Mouse (Mus musculus): ENCODE results near the gene Lrp4. TPM values are rescaled to one million over a fixed set of nuclear protein-coding genes. Genes with fewer than 3 reads are reported as not detected.

Gene Lrp4
- polyA plus RNA-seq (2016; fragmentation: Nextera tagmentation; extraction: Ambion mirVana): 7.0 and 7.1 TPM in 2 replicates

DNA sequence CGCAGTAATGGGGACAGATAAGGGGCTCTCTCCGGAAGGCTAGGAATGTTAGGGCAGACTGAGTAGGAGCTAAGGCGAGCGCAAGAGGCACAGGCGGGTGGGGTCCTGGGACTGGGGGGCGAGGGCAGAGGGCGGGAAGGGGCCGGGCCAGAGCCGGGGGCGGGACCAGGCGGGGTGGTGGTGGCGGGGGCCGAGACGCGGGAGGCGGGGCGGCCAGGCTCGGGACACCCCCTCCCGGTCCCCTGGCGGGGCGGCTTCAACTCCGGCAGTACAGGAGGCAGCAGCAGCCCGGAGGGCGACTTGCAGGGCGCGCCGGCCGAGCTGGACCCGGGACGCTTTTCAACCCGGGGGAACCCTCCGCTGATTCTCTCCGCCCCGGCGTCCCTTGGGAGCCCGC lies at the start of gene Lrp4:
TSS of gene Lrp4 (plus strand) at position 253 of the 397 bp plus-strand sequence.
- Histone ChIP-seq H3K4me1 (peaks cover 65% of the 10 kb centered on the region), H3K4me3 (peak within 1 kb of the TSS; percentile 89), H3K27me3 (ENCODE audit: low read depth, poor library complexity, severe bottlenecking) (no peaks in the 10 kb centered on the region), H3K27ac (replicated peaks) (peak within 1 kb of the TSS; percentile 89), H3K36me3 (peaks cover 7% of the 10 kb centered on the region), H3K9me3 (replicated peaks) (no peaks in the 10 kb centered on the region)
- WGBS: under 1% methylated on average over 32 of the region's 36 CpGs
- DNase-seq (ENCODE audit: low spot score): no peak

DNA sequence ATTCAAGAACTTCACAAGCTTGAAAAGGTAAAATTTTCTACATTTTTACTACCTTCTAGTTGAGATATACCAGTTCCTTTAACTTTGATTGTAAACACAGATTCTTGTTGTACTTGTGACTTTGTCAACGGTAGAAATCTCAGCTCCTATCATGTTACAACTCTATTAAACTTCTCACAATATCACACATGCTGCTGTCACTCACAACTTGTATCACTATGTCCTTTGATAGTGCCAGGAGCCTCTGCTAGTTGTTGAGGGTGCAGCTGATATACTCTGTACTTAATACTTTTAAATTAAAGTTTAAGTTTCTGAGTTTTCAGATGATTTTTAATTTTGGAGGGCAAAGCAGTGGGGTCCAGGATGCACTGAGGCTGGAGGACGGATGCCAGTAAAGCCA lies 49.3 kb upstream of the Lrp4 start:
- no peaks in the 10 kb centered on the region for H3K36me3 ChIP-seq
- no peak overlapping the region for H3K27ac ChIP-seq (replicated peaks)
- no peaks in the 10 kb centered on the region for H3K9me3 ChIP-seq (replicated peaks)
- H3K27me3 ChIP-seq (ENCODE audit: low read depth, poor library complexity, severe bottlenecking): no peaks in the 10 kb centered on the region
- DNase-seq (ENCODE audit: low spot score): no peak
- H3K4me3 ChIP-seq: no peak overlapping the region
- peaks cover 11% of the 10 kb centered on the region for H3K4me1 ChIP-seq
- WGBS: 88% methylated on average over 2 of the region's 2 CpGs

- H3K27me3 ChIP-seq (ENCODE audit: low read depth, poor library complexity, severe bottlenecking): no peaks in the 10 kb centered on the region
- H3K36me3 ChIP-seq: no peaks in the 10 kb centered on the region
- H3K9me3 ChIP-seq (replicated peaks): no peaks in the 10 kb centered on the region
- peaks cover 11% of the 10 kb centered on the region for H3K4me1 ChIP-seq
- WGBS: 89% methylated on average over 2 of the region's 2 CpGs
- H3K27ac ChIP-seq (replicated peaks): no peak overlapping the region
- no peak for DNase-seq (ENCODE audit: low spot score)
- H3K4me3 ChIP-seq: no peak overlapping the region
Measured at GRCm38 (mm10) chr2:91411473-91411872, 45.8 kb upstream of the Lrp4 start.

DNA sequence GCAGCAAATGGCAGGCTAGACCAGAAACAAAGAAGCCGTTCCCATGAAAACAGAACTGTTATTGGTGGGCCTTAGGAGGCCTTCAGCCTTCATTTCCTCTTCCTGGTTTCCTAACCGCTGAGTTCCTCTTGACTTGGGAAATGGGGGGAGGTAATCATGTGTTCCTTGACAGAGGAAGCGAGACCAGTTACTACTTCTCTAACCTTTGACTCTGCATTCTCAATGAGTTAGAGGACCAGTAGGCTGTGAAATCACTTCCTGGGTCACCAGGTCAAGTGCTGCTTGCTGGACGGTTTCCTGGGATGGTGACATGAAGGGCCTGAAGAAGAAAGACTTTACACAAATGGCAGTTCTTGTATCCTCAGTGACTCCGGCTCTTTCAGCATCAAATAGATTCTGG lies 45.0 kb upstream of the Lrp4 start:
- H3K27ac ChIP-seq (replicated peaks): 0 out of 2 replicates have a peak overlapping the region, but pooled peaks have one; percentile 9
- no peak for DNase-seq (ENCODE audit: low spot score)
- H3K27me3 ChIP-seq (ENCODE audit: low read depth, poor library complexity, severe bottlenecking): no peaks in the 10 kb centered on the region
- H3K9me3 ChIP-seq (replicated peaks): no peaks in the 10 kb centered on the region
- 62% methylated on average over 5 of the region's 5 CpGs for WGBS
- no peaks in the 10 kb centered on the region for H3K36me3 ChIP-seq
- no peak overlapping the region for H3K4me3 ChIP-seq
- H3K4me1 ChIP-seq: peaks cover 11% of the 10 kb centered on the region

DNA sequence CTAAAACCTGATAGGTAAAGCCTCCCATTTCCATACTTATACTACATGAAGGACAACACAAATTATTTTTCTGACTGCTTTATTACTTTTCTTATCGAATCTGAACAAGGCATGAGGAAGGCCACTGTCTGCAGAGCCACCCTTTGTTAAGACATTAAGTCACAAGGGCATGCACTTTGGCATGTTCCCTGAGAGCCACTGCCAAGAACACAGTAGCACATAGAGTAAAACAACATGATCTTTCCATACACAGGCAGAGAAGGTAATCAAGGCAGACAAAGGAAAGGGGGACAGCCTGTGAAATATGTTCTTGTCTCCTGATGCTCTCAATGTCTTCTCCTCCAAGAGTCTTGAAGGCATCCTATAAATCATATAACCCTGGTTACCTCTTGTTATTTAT lies 43.5 kb upstream of the Lrp4 start:
- H3K27ac ChIP-seq (replicated peaks): no peak overlapping the region
- WGBS: 88% methylated on average over 1 of the region's 1 CpGs
- H3K9me3 ChIP-seq (replicated peaks): no peaks in the 10 kb centered on the region
- H3K36me3 ChIP-seq: no peaks in the 10 kb centered on the region
- H3K4me1 ChIP-seq: peaks cover 11% of the 10 kb centered on the region
- no peak for DNase-seq (ENCODE audit: low spot score)
- no peak overlapping the region for H3K4me3 ChIP-seq
- H3K27me3 ChIP-seq (ENCODE audit: low read depth, poor library complexity, severe bottlenecking): no peaks in the 10 kb centered on the region

DNA sequence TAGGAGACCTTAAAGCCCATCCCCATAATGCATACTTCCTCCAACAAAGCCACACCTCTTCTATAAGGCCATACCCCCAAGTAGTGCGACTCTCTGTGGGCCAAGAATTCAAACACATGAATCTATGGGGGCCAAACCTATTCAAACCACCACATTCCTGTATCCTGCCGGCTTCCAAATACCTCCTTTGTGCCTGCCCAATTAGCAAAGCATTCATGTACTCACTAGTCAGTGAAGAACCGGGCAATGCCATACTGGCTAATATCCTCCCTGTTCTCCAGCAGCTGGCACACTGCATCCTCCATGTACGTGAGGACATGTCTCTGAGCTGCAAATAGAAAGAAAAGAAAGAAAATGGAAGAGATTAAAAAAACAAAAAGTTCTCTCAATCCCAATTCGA lies 35.7 kb upstream of the Lrp4 start:
- Histone ChIP-seq H3K4me3 (no peak overlapping the region), H3K4me1 (peaks cover 8% of the 10 kb centered on the region), H3K9me3 (replicated peaks) (no peaks in the 10 kb centered on the region), H3K27me3 (ENCODE audit: low read depth, poor library complexity, severe bottlenecking) (no peaks in the 10 kb centered on the region), H3K36me3 (peaks cover 27% of the 10 kb centered on the region), H3K27ac (replicated peaks) (no peak overlapping the region)
- 83% methylated on average over 5 of the region's 5 CpGs for WGBS
- no peak for DNase-seq (ENCODE audit: low spot score)

- Histone ChIP-seq H3K9me3 (replicated peaks) (no peaks in the 10 kb centered on the region), H3K27me3 (ENCODE audit: low read depth, poor library complexity, severe bottlenecking) (no peaks in the 10 kb centered on the region), H3K36me3 (peaks cover 27% of the 10 kb centered on the region), H3K27ac (replicated peaks) (no peak overlapping the region), H3K4me3 (no peak overlapping the region), H3K4me1 (peaks cover 16% of the 10 kb centered on the region)
- no peak for DNase-seq (ENCODE audit: low spot score)
- WGBS: 89% methylated on average over 7 of the region's 7 CpGs
Measured at GRCm38 (mm10) chr2:91424061-91424720, 33.1 kb upstream of the Lrp4 start.

GRCm38 (mm10) chr2:91426321-91426720 lies 31.0 kb upstream of the Lrp4 start:
- H3K9me3 ChIP-seq (replicated peaks): no peaks in the 10 kb centered on the region
- H3K27me3 ChIP-seq (ENCODE audit: low read depth, poor library complexity, severe bottlenecking): no peaks in the 10 kb centered on the region
- peaks cover 38% of the 10 kb centered on the region for H3K4me1 ChIP-seq
- no peak overlapping the region for H3K27ac ChIP-seq (replicated peaks)
- 90% methylated on average over 1 of the region's 1 CpGs for whole genome bisulfite sequencing
- H3K36me3 ChIP-seq: peaks cover 8% of the 10 kb centered on the region
- no peak for DNase-seq (ENCODE audit: low spot score)
- no peak overlapping the region for H3K4me3 ChIP-seq

DNA sequence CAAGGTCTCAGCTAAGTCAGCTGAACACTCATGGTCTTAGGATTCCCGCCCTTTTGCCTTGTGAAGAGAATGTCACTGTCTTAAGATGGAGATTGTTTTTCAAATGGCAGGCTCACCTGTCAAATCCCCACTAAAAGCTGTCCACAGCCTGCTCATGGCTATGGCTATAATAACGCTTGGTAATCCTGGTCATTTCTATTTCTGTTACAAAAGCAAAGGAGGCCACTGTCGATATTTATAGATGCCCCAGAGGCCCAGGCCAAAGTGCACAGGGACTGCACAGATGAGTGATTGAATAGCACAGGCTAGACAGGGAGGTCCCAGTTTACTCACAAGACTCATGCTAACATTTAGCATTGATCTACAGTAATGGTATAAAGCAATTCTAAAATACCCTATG lies 28.2 kb upstream of the Lrp4 start:
- H3K4me3 ChIP-seq: no peak overlapping the region
- no peaks in the 10 kb centered on the region for H3K9me3 ChIP-seq (replicated peaks)
- peak overlapping the region; percentile 67 for H3K27ac ChIP-seq (replicated peaks)
- no peaks in the 10 kb centered on the region for H3K27me3 ChIP-seq (ENCODE audit: low read depth, poor library complexity, severe bottlenecking)
- H3K36me3 ChIP-seq: no peaks in the 10 kb centered on the region
- 85% methylated on average over 3 of the region's 3 CpGs for WGBS
- H3K4me1 ChIP-seq: peaks cover 39% of the 10 kb centered on the region
- no peak for DNase-seq (ENCODE audit: low spot score)

GRCm38 (mm10) chr2:91429915-91430599 lies 27.3 kb upstream of the Lrp4 start:
- H3K27me3 ChIP-seq (ENCODE audit: low read depth, poor library complexity, severe bottlenecking): no peaks in the 10 kb centered on the region
- WGBS: 33% methylated on average over 9 of the region's 9 CpGs
- DNase-seq (ENCODE audit: low spot score): no peak
- peak overlapping the region; percentile 67 for H3K27ac ChIP-seq (replicated peaks)
- peaks cover 39% of the 10 kb centered on the region for H3K4me1 ChIP-seq
- peak overlapping the region; percentile 16; the same call in 1 of the 2 replicates for H3K4me3 ChIP-seq
- no peaks in the 10 kb centered on the region for H3K36me3 ChIP-seq
- H3K9me3 ChIP-seq (replicated peaks): no peaks in the 10 kb centered on the region

GRCm38 (mm10) chr2:91430600-91430919 lies 26.8 kb upstream of the Lrp4 start:
- Histone ChIP-seq H3K27ac (replicated peaks) (peak overlapping the region; percentile 67), H3K36me3 (no peaks in the 10 kb centered on the region), H3K27me3 (ENCODE audit: low read depth, poor library complexity, severe bottlenecking) (no peaks in the 10 kb centered on the region), H3K4me3 (peak overlapping the region; percentile 16; the same call in 1 of the 2 replicates), H3K9me3 (replicated peaks) (no peaks in the 10 kb centered on the region), H3K4me1 (peaks cover 39% of the 10 kb centered on the region)
- WGBS: 40% methylated on average over 6 of the region's 6 CpGs
- DNase-seq (ENCODE audit: low spot score): peak; percentile 44

DNA sequence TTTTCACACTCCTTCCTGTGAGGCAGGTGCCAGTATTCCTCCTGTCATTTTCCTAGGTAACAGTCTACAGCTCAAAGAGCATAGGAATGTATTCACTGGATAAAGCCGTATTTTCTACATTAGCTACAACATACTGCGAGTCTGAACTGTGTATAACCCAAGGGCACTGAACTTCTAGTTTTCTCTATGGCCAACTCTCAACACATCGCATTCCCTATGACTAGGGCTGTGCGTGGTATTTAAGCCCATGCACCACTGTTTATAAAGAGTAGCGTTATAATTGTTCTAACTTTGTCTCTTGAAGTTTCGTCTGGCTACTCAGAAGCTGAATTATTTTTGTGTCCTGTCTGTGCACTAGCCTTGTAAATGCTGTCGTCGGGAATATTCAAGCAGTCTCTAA lies 20.6 kb upstream of the Lrp4 start:
- no peak overlapping the region for H3K27ac ChIP-seq (replicated peaks)
- WGBS: 89% methylated on average over 8 of the region's 8 CpGs
- no peak for DNase-seq (ENCODE audit: low spot score)
- peaks cover 4% of the 10 kb centered on the region; the same call in 1 of the 2 replicates for H3K36me3 ChIP-seq
- H3K9me3 ChIP-seq (replicated peaks): no peaks in the 10 kb centered on the region
- peaks cover 10% of the 10 kb centered on the region for H3K4me1 ChIP-seq
- no peak overlapping the region for H3K4me3 ChIP-seq
- H3K27me3 ChIP-seq (ENCODE audit: low read depth, poor library complexity, severe bottlenecking): no peaks in the 10 kb centered on the region

GRCm38 (mm10) chr2:91437116-91437815 lies 20.0 kb upstream of the Lrp4 start:
- Histone ChIP-seq H3K36me3 (peaks cover 4% of the 10 kb centered on the region; the same call in 1 of the 2 replicates), H3K27me3 (ENCODE audit: low read depth, poor library complexity, severe bottlenecking) (no peaks in the 10 kb centered on the region), H3K4me3 (no peak overlapping the region), H3K4me1 (peaks cover 10% of the 10 kb centered on the region), H3K27ac (replicated peaks) (no peak overlapping the region; the same call in 1 of the 2 replicates), H3K9me3 (replicated peaks) (no peaks in the 10 kb centered on the region)
- 82% methylated on average over 5 of the region's 5 CpGs for WGBS
- DNase-seq (ENCODE audit: low spot score): no peak
